ENCODE assay signal across 13 mouse cellular contexts in the genomic region with DNA sequence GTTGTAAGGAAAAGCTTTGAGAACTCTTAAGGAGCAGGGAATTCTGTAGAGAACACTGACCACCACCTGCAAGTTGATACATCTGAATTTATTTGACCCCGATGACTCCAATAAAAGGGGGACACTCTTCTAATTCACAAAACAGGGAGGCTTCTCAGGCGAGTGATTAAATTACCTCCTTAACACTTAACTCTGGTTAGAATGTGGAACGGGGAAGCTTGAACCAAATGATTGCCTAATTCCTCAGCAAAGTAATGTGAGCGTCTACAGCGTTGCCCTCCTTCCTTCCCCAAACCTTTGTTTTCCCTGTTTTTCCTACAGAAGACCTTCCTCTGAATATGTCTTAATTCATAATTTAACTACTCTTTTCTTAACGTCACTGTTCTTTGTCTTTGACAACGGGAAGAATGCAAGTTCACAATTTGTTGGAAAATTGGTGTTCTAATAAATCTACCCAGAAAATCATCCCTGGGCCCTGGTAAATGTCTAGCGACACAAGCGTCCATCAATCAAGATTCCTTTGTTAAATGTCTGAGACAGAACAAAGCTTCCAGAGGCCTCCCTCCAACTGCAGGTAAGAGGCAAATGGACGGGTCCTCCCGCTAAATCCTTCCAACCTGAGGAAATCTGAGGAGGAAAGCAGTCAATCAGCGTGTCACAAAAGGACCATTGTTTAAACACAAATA.
DNase-seq lines count a peak whose midpoint lies in the region; ATAC-seq and TF ChIP-seq lines count a peak whose summit lies in the region.
"Had no signal": no experiment of that assay in that cellular context is flagged by ENCODE, and none has a peak within 500 bp of the region (broad histone marks: within the 10 kb centered on the region; RNA-seq: fewer than 3 reads in every experiment).

No protein-coding gene starts in this region.

- H3K27ac ChIP-seq in forebrain, embryonic 15.5 days (replicated peaks), result no peak overlapping the region
- H3K27ac ChIP-seq in forebrain, embryonic 11.5 days (ENCODE audit: low read depth, low read length), result no peak overlapping the region
- no peak overlapping the region for H3K27ac ChIP-seq in forebrain, postnatal 0 days (ENCODE audit: low read depth, low read length)
- H3K27ac ChIP-seq in midbrain, embryonic 13.5 days, result no peak overlapping the region
- H3K27ac ChIP-seq in heart, embryonic 11.5 days (ENCODE audit: low read depth, low read length), result no peak overlapping the region
- H3K27ac ChIP-seq: embryonic facial prominence, embryonic 15.5 days; lung, embryonic 15.5 days had no signal

- peaks cover 13% of the 10 kb centered on the region; the same call in 1 of the 2 replicates for H3K4me1 ChIP-seq in forebrain, embryonic 15.5 days
- H3K4me1 ChIP-seq in forebrain, embryonic 11.5 days (replicated peaks; ENCODE audit: control insufficient read depth, insufficient read depth, low read length), result peaks cover 3% of the 10 kb centered on the region; the same call in 1 of the 2 replicates
- H3K4me1 ChIP-seq in forebrain, postnatal 0 days (ENCODE audit: insufficient read depth), result no peaks in the 10 kb centered on the region
- peaks cover 15% of the 10 kb centered on the region for H3K4me1 ChIP-seq in midbrain, embryonic 13.5 days (replicated peaks)
- peaks cover 6% of the 10 kb centered on the region; the same call in 1 of the 2 replicates for H3K4me1 ChIP-seq in heart, embryonic 11.5 days (ENCODE audit: control insufficient read depth, insufficient read depth, low read length)
- H3K4me1 ChIP-seq: embryonic facial prominence, embryonic 15.5 days had no signal

- no peak for TF ChIP-seq CTCF in brain, embryonic 14.5 days (IDR thresholded peaks at IDR 0.05; ENCODE audit: borderline replicate concordance, extremely low read depth, insufficient read depth, insufficient read length)
- no peak for TF ChIP-seq CTCF in forebrain, postnatal 0 days (IDR thresholded peaks at IDR 0.05; ENCODE audit: low read depth)

- DNase-seq in forebrain, embryonic 11.5 days (ENCODE audit: low spot score), result no peak
- DNase-seq in brain, embryonic 14.5 days (ENCODE audit: low read depth), result peak; percentile 39
- DNase-seq in forebrain, postnatal 0 days, result no peak
- no peak for DNase-seq in layer of hippocampus, postnatal 10 days (ENCODE audit: low spot score in 2 of 2)
- DNase-seq in spleen, postnatal 4 days (ENCODE audit: low spot score in 2 of 2), result no peak
- DNase-seq: cerebellum, adult 11-12 months; left cerebral cortex, postnatal 4 days; thymus, adult 18-20 months had no signal

- no peaks in the 10 kb centered on the region for H3K27me3 ChIP-seq in forebrain, embryonic 15.5 days
- peaks cover 2% of the 10 kb centered on the region; the same call in 1 of the 2 replicates for H3K27me3 ChIP-seq in forebrain, embryonic 11.5 days (ENCODE audit: control insufficient read depth, insufficient read depth, low read length)
- no peaks in the 10 kb centered on the region; the same call in 1 of the 2 replicates for H3K27me3 ChIP-seq in forebrain, postnatal 0 days (ENCODE audit: insufficient read depth, low read length)
- peaks cover 7% of the 10 kb centered on the region; the same call in 1 of the 2 replicates for H3K27me3 ChIP-seq in midbrain, embryonic 13.5 days
- H3K27me3 ChIP-seq in heart, embryonic 11.5 days (ENCODE audit: control insufficient read depth, insufficient read depth, low read length), result no peaks in the 10 kb centered on the region
- H3K27me3 ChIP-seq: embryonic facial prominence, embryonic 15.5 days; lung, embryonic 15.5 days had no signal

- no peak for TF ChIP-seq POLR2A in brain, embryonic 14.5 days (IDR thresholded peaks at IDR 0.05; ENCODE audit: borderline replicate concordance, extremely low read depth, insufficient read depth, insufficient read length, poor library complexity, severe bottlenecking)

- H3K9ac ChIP-seq in forebrain, embryonic 15.5 days (replicated peaks), result no peak overlapping the region
- no peak overlapping the region for H3K9ac ChIP-seq in forebrain, embryonic 11.5 days (ENCODE audit: low read length)
- H3K9ac ChIP-seq in forebrain, postnatal 0 days, result no peak overlapping the region
- no peak overlapping the region for H3K9ac ChIP-seq in midbrain, embryonic 13.5 days (replicated peaks)
- H3K9ac ChIP-seq in heart, embryonic 11.5 days (ENCODE audit: low read depth, low read length), result no peak overlapping the region
- H3K9ac ChIP-seq: embryonic facial prominence, embryonic 15.5 days; lung, embryonic 15.5 days had no signal

- WGBS in forebrain, embryonic 15.5 days, result 18% methylated on average over 12 of the region's 12 CpGs
- 12% methylated on average over 12 of the region's 12 CpGs for WGBS in forebrain, embryonic 11.5 days
- 22% methylated on average over 12 of the region's 12 CpGs for WGBS in forebrain, postnatal 0 days
- WGBS in midbrain, embryonic 13.5 days, result 16% methylated on average over 12 of the region's 12 CpGs
- 47% methylated on average over 12 of the region's 12 CpGs for WGBS in heart, embryonic 11.5 days (ENCODE audit: insufficient replicate concordance)

- H3K36me3 ChIP-seq in forebrain, embryonic 15.5 days, result no peaks in the 10 kb centered on the region
- no peaks in the 10 kb centered on the region for H3K36me3 ChIP-seq in forebrain, embryonic 11.5 days (ENCODE audit: control insufficient read depth, insufficient read depth, low read length)
- H3K36me3 ChIP-seq in forebrain, postnatal 0 days (ENCODE audit: insufficient read depth), result no peaks in the 10 kb centered on the region
- no peaks in the 10 kb centered on the region for H3K36me3 ChIP-seq in midbrain, embryonic 13.5 days
- H3K36me3 ChIP-seq in heart, embryonic 11.5 days (ENCODE audit: control insufficient read depth, insufficient read depth, low read length), result no peaks in the 10 kb centered on the region
- H3K36me3 ChIP-seq: embryonic facial prominence, embryonic 15.5 days; lung, embryonic 15.5 days had no signal

- no peak overlapping the region for H3K4me3 ChIP-seq in forebrain, embryonic 15.5 days
- no peak overlapping the region for H3K4me3 ChIP-seq in forebrain, embryonic 11.5 days (ENCODE audit: low read depth, low read length)
- H3K4me3 ChIP-seq in forebrain, postnatal 0 days (ENCODE audit: low read depth, low read length), result no peak overlapping the region
- no peak overlapping the region for H3K4me3 ChIP-seq in midbrain, embryonic 13.5 days (replicated peaks)
- H3K4me3 ChIP-seq in heart, embryonic 11.5 days (ENCODE audit: low read depth, low read length), result no peak overlapping the region
- H3K4me3 ChIP-seq: embryonic facial prominence, embryonic 15.5 days; lung, embryonic 15.5 days had no signal

- no peaks in the 10 kb centered on the region for H3K9me3 ChIP-seq in forebrain, embryonic 15.5 days
- H3K9me3 ChIP-seq in forebrain, embryonic 11.5 days (ENCODE audit: control insufficient read depth, low read length), result no peaks in the 10 kb centered on the region
- H3K9me3 ChIP-seq in forebrain, postnatal 0 days (ENCODE audit: low read length), result no peaks in the 10 kb centered on the region
- no peaks in the 10 kb centered on the region for H3K9me3 ChIP-seq in midbrain, embryonic 13.5 days
- H3K9me3 ChIP-seq in heart, embryonic 11.5 days (replicated peaks; ENCODE audit: control insufficient read depth, low read length), result no peaks in the 10 kb centered on the region
- H3K9me3 ChIP-seq: embryonic facial prominence, embryonic 15.5 days; lung, embryonic 15.5 days had no signal

- 0 out of 2 replicates have a peak, but pooled peaks have one; percentile 7 for ATAC-seq in forebrain, embryonic 15.5 days (replicated peaks)
- ATAC-seq in forebrain, embryonic 11.5 days (replicated peaks; ENCODE audit: low FRiP score), result no peak
- ATAC-seq in forebrain, postnatal 0 days, result 0 out of 2 replicates have a peak, but pooled peaks have one; percentile 2
- ATAC-seq in midbrain, embryonic 13.5 days, result no peak
- ATAC-seq in heart, embryonic 11.5 days (replicated peaks; ENCODE audit: insufficient number of reproducible peaks, low FRiP score, low TSS enrichment), result no peak

- no peak overlapping the region for H3K4me2 ChIP-seq in forebrain, embryonic 15.5 days (replicated peaks)
- H3K4me2 ChIP-seq in forebrain, embryonic 11.5 days (ENCODE audit: low read depth, low read length, severe bottlenecking), result no peak overlapping the region
- no peak overlapping the region for H3K4me2 ChIP-seq in forebrain, postnatal 0 days (ENCODE audit: low read depth)
- H3K4me2 ChIP-seq in midbrain, embryonic 13.5 days (replicated peaks), result 0 out of 2 replicates have a peak overlapping the region, but pooled peaks have one; percentile 0
- no peak overlapping the region for H3K4me2 ChIP-seq in heart, embryonic 11.5 days
- H3K4me2 ChIP-seq: embryonic facial prominence, embryonic 15.5 days; lung, embryonic 15.5 days had no signal

Comparison
In these comparisons a context has a peak if more than half of its experiments do, and no peak if none do; other contexts are left out.
1. ATAC-seq: peak in forebrain, embryonic 15.5 days (single experiment) and forebrain, postnatal 0 days (single experiment); none in forebrain, embryonic 11.5 days (single experiment), midbrain, embryonic 13.5 days (single experiment) and heart, embryonic 11.5 days (single experiment).